Mouse (Mus musculus) thymus, postnatal 25 days (tissue): ENCODE results near the gene Gstm5.

Source experiments
- DNase-seq: peaks from one replicate; pipeline ENCODE4 v3.0.0; 2022

The Gstm5 gene

GRCm38 (mm10) chr3:107935888-107936287, 40.3 kb downstream of the Gstm5 start:
- DNase-seq: no peak

GRCm38 (mm10) chr3:107939403-107939802, 43.8 kb downstream of the Gstm5 start:
- peak; percentile 49 for DNase-seq

- no peak for DNase-seq
Observed at GRCm38 (mm10) chr3:107939830-107940229, 44.2 kb downstream of the Gstm5 start.

- DNase-seq: no peak
Observed at GRCm38 (mm10) chr3:107940524-107940923, 44.9 kb downstream of the Gstm5 start.

- no peak for DNase-seq
Observed at GRCm38 (mm10) chr3:107941261-107941660, 45.6 kb downstream of the Gstm5 start.

- DNase-seq: no peak
Observed at GRCm38 (mm10) chr3:107943239-107943990, 47.8 kb downstream of the Gstm5 start, which contains the start of gene Gstm6. Gstm6 (minus strand) TSS chr3:107943749.

- peak; percentile 9 for DNase-seq
Observed at GRCm38 (mm10) chr3:107945729-107946128, 50.1 kb downstream of the Gstm5 start.
